Mouse (Mus musculus) kidney, postnatal 0 days (tissue): ENCODE data around the gene 1500009L16Rik. TPM values are rescaled to one million over a fixed set of nuclear protein-coding genes. Genes with fewer than 3 reads are reported as not detected.

Experiments
- ATAC-seq: fragments of 200-750 bp; cut with Nextera tagmentation; replicated peaks from 2 replicates; pipeline ENCODE4 v1.8.0; 2017; ENCODE audit warnings: low read depth, moderate number of reproducible peaks, moderate TSS enrichment, moderate library complexity; ENCODE audit not compliant: low FRiP score
- DNase-seq: peaks from one replicate; pipeline ENCODE4 v3.0.0-alpha.2; 2016; ENCODE audit warnings: low spot score
- H3K27ac ChIP-seq: fragments of 300-500 bp; sonication (generic); 2 replicates; pipeline ENCODE4 v1.5.1; 2014; ENCODE audit warnings: mild to moderate bottlenecking
- H3K27me3 ChIP-seq: fragments of 300-500 bp; sonication (generic); 2 replicates; pipeline ENCODE4 v1.6.1; 2014; ENCODE audit warnings: low read length, mixed read lengths; ENCODE audit not compliant: insufficient read depth
- H3K36me3 ChIP-seq: fragments of 300-500 bp; sonication (generic); 2 replicates; pipeline ENCODE4 v1.6.1; 2014; ENCODE audit warnings: low read length, mixed read lengths; ENCODE audit not compliant: insufficient read depth
- H3K4me1 ChIP-seq: fragments of 300-500 bp; sonication (generic); replicated peaks from 2 replicates; pipeline ENCODE4 v1.6.1; 2014; ENCODE audit warnings: antibody characterized with exemption, low read length, mixed read lengths; ENCODE audit not compliant: insufficient read depth
- H3K4me2 ChIP-seq: fragments of 300-500 bp; sonication (generic); 2 replicates; pipeline ENCODE4 v1.6.1; 2014; ENCODE audit warnings: mild to moderate bottlenecking, low read length, moderate library complexity, mixed read lengths
- H3K4me3 ChIP-seq: fragments of 300-500 bp; sonication (generic); replicated peaks from 2 replicates; pipeline ENCODE4 v1.5.1; 2014; ENCODE audit warnings: low read depth, low read length
- H3K9ac ChIP-seq: fragments of 300-500 bp; sonication (generic); 2 replicates; pipeline ENCODE4 v1.6.1; 2014; ENCODE audit warnings: low read depth, low read length
- H3K9me3 ChIP-seq: fragments of 300-500 bp; sonication (generic); replicated peaks from 2 replicates; pipeline ENCODE4 v1.6.1; 2016; ENCODE audit warnings: low read length, inconsistent platforms, mixed read lengths
- CTCF ChIP-seq: IDR thresholded peaks from 2 replicates; pipeline ENCODE4 v1.5.1; 2016; ENCODE audit warnings: antibody characterized with exemption, low read depth, mild to moderate bottlenecking, moderate library complexity
- WGBS: fragments of 180-500 bp; shearing (Covaris S2); extraction: QIAGEN DNeasy Blood & Tissue Kit; methylation state at CpG from one replicate; pipeline ENCODE4 v1.1.7; 2014; 5-methylcytosine and 5-hydroxymethylcytosine counted together
- polyA plus RNA-seq: library from polyadenylated mRNA; unstranded; fragments of >200 nt; fragmentation: Nextera tagmentation; extraction: Ambion mirVana; gene quantifications from 2 replicates; pipeline ENCODE4 v1.2.1, GENCODE M21; 2015

1500009L16Rik gene
- polyA plus RNA-seq, 1 experiment from 2014 or later: 32.7 TPM

GRCm38 (mm10) chr10:83776272-83776878 lies 53.7 kb downstream of the 1500009L16Rik start:
- Histone ChIP-seq H3K27me3 (no peaks in the 10 kb centered on the region), H3K4me1 (no peaks in the 10 kb centered on the region), H3K4me3 (no peak overlapping the region), H3K9ac (no peak overlapping the region), H3K9me3 (no peaks in the 10 kb centered on the region), H3K36me3 (no peaks in the 10 kb centered on the region), H3K4me2 (peak overlapping the region; percentile 23; the same call in 1 of the 2 replicates), H3K27ac (no peak overlapping the region)
- WGBS: 37% methylated on average over 11 of the region's 11 CpGs
- ATAC-seq (0 out of 2 replicates have a peak, but pooled peaks have one; percentile 25), DNase-seq (peak; percentile 88)
- TF ChIP-seq CTCF: peak; percentile 82

GRCm38 (mm10) chr10:83777253-83777652 lies 54.6 kb downstream of the 1500009L16Rik start:
- Histone ChIP-seq H3K4me1 (no peaks in the 10 kb centered on the region), H3K27ac (no peak overlapping the region), H3K9ac (no peak overlapping the region), H3K27me3 (no peaks in the 10 kb centered on the region), H3K36me3 (no peaks in the 10 kb centered on the region), H3K4me2 (no peak overlapping the region), H3K9me3 (no peaks in the 10 kb centered on the region), H3K4me3 (no peak overlapping the region)
- DNase-seq: no peak
- ATAC-seq: no peak
- TF ChIP-seq CTCF: no peak
- 84% methylated on average over 9 of the region's 9 CpGs for WGBS

DNA sequence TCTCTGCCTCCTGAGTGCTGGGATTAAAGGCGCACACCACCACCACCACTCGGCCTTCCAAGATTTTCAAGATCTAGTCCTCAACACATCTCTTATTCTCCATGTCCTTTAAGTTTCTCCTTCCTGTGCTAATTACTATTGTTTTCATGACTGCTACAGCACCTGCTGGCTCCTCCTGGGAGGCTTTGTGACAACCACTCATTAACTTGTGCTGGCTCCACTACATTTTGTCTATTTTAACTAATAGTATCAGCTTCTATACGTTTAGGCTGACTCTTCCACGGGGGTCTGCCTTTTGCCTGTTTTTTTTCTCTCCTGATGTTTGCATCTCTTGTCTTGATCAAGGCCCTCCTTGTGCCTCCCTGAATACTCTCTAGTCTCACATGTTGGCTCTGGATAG lies 59.2 kb downstream of the 1500009L16Rik start:
- Histone ChIP-seq H3K9ac (no peak overlapping the region), H3K4me3 (no peak overlapping the region), H3K4me2 (no peak overlapping the region), H3K9me3 (no peaks in the 10 kb centered on the region), H3K27ac (no peak overlapping the region), H3K27me3 (no peaks in the 10 kb centered on the region), H3K36me3 (no peaks in the 10 kb centered on the region), H3K4me1 (no peaks in the 10 kb centered on the region)
- WGBS: 92% methylated on average over 4 of the region's 4 CpGs
- DNase-seq: no peak
- TF ChIP-seq CTCF: no peak
- no peak for ATAC-seq

DNA sequence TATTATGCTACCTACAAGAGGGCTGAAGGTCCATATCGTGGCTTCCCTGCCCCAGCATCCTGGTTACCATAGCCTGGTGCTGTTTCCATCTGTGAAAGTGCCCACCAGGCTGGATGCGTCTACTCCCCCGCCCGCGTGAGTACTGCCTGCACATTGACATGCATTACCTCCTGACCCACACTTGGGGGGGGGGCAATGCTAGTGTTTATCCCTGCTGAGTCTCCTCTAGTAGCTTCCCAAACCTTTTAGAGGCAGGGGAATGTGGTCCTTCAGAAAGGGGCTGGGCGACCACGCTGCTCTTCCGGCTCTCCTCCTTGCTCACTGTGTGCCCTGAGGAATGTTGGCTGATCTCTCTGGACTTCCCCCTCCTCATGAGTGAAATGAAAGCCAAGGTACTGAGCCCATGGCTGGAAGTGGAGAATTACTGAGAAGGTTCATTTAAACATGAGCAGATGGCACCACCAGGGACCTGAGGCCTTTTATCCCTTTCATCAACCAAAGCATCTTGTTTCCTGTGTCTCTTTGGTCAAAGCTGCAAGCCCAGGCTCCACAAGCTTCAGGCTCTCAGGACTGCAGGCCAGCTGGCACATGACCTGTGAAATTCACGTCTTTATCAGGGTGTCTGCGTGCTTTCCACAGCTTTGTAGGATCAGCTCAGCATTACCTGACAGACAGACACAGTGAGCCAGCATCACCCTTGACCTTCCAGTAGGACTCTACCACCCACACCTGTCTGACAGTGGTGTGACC lies 59.9 kb downstream of the 1500009L16Rik start:
- Histone ChIP-seq H3K9ac (no peak overlapping the region), H3K9me3 (no peaks in the 10 kb centered on the region)
- WGBS: 81% methylated on average over 10 of the region's 10 CpGs

DNA sequence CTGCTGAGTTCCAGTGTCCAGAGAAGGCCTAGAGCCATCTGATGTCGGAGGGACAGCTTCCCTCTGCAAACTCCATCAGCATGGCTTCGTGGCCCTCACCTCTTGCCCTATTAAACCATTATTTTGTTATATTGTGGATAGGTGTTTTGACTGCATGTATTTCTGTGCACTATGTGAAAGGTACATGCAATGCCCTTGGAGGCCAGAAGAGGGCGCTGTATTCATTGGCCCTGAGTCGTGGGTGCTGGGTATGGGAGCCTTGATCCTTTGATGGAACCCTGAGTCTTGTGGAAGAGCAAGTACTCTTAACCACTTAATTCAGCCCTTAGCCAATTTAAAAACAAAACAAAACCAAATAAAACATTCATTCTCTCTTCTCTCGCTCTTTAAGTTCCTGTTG lies 62.3 kb downstream of the 1500009L16Rik start:
- WGBS: 36% methylated on average over 5 of the region's 5 CpGs
- no peak overlapping the region for H3K4me3 ChIP-seq
- TF ChIP-seq CTCF: peak; percentile 80
- no peak overlapping the region for H3K27ac ChIP-seq
- no peak for ATAC-seq
- no peaks in the 10 kb centered on the region for H3K27me3 ChIP-seq
- DNase-seq: peak; percentile 44
- no peaks in the 10 kb centered on the region for H3K9me3 ChIP-seq
- H3K9ac ChIP-seq: no peak overlapping the region
- H3K4me2 ChIP-seq: no peak overlapping the region
- no peaks in the 10 kb centered on the region for H3K36me3 ChIP-seq
- no peaks in the 10 kb centered on the region for H3K4me1 ChIP-seq

More for the DNA sequence above, 59.9 kb downstream of the 1500009L16Rik start:
- Histone ChIP-seq H3K4me2 (no peak overlapping the region), H3K36me3 (no peaks in the 10 kb centered on the region), H3K27me3 (no peaks in the 10 kb centered on the region), H3K27ac (no peak overlapping the region), H3K4me3 (no peak overlapping the region), H3K4me1 (no peaks in the 10 kb centered on the region)
- TF ChIP-seq CTCF: no peak
- ATAC-seq (no peak), DNase-seq (no peak)

DNA sequence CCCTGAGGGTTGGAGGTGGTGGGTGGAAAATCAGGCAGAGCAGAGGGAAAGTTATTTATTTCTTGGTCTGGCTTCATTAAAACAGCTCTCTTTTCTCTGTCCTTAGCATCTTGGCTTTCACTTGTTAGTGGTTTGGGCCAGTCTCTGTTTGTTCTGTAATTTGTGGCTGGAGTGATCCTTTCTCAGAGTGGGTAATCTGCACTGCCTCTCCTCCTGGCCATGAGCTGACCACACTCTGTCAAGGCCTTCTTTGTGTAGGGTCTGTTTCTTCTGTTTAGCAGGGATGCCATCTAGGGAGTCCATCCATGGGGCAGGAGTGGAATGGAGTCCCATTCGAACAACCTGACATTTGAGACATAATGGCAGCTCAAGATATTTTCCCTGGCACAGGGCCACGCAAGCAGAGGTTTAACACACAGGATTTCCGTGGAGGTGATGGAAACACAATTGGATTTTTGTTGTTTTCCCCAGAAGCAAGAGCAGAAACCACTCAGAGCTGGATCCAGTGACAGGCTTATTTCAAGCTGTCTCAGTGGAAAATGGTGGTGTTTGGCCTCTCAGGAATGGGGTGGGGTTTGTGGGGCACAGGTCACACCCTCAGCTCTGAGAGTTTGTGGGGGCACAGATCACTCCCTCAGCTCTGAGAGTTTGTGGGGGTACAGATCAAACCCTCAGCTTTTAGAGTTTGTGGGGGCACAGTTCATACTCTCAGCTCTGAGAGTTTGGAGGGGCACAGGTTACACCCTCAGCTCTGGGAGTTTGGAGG lies 63.1 kb downstream of the 1500009L16Rik start:
- no peak for DNase-seq
- Histone ChIP-seq H3K4me1 (no peaks in the 10 kb centered on the region), H3K4me2 (no peak overlapping the region), H3K4me3 (no peak overlapping the region), H3K36me3 (no peaks in the 10 kb centered on the region), H3K9ac (no peak overlapping the region), H3K27me3 (no peaks in the 10 kb centered on the region), H3K9me3 (no peaks in the 10 kb centered on the region), H3K27ac (no peak overlapping the region)
- no peak for TF ChIP-seq CTCF
- no peak for ATAC-seq
- WGBS: 36% methylated on average over 3 of the region's 3 CpGs
